9 mouse cellular contexts compared by ENCODE assay signal in the genomic region with DNA sequence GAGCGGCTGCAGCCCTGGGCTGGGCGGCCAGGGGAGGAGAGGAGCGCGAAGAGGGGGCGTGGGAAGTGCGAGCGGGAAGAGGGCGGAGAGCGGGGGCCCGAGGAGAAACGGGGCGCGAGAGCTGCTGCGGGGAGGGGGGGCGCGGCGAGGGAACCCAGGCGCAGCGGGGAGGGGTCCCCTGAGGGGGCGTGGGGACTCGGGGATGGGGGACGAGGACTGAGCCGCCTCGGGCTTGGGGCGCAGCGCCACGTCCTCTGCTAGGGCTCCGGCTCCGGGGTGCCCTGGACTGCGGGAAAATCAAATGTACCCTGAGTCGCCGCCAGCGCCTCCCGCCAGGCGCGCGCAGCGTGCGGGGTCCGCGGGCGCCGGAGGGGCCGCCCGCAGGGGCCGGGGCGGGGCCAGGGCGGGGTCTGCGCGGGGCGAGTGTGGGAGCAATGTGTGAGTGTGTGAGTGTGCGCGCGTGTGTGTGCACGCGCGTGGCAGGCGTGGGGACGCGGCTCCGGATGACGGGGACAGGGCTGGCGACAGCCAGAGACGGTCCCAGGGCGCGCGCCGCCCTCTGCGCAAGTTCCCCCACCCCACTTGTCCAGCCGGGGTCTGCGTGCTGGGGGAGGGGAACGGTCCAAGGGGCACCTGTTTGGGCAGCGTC. TPM values are rescaled to one million over a fixed set of nuclear protein-coding genes. Genes with fewer than 3 reads are reported as not detected.
DNase-seq lines count a peak whose midpoint lies in the region; ATAC-seq and TF ChIP-seq lines count a peak whose summit lies in the region.
"Had no signal": no experiment of that assay in that cellular context is flagged by ENCODE, and none has a peak within 500 bp of the region (broad histone marks: within the 10 kb centered on the region; RNA-seq: fewer than 3 reads in every experiment).

A gene (minus strand): TSS at position 396 of the 649 bp plus-strand sequence.

- H3K9ac ChIP-seq in heart, embryonic 11.5 days (ENCODE audit: low read depth, low read length) = peak within 1 kb of the TSS; percentile 67
- peak within 1 kb of the TSS; percentile 67 for H3K9ac ChIP-seq in ES-Bruce4 (ENCODE audit: low read depth, poor library complexity, severe bottlenecking)
- H3K9ac ChIP-seq in forebrain, embryonic 12.5 days = peak within 1 kb of the TSS; percentile 69
- peak within 1 kb of the TSS; percentile 66 for H3K9ac ChIP-seq in midbrain, embryonic 14.5 days (replicated peaks; ENCODE audit: low read length)

- peaks cover 16% of the 10 kb centered on the region for H3K4me1 ChIP-seq in heart, embryonic 11.5 days (ENCODE audit: control insufficient read depth, insufficient read depth, low read length)
- no peaks in the 10 kb centered on the region for H3K4me1 ChIP-seq in ES-Bruce4 (ENCODE audit: control insufficient read depth, insufficient read depth, low read length)
- peaks cover 38% of the 10 kb centered on the region for H3K4me1 ChIP-seq in forebrain, embryonic 12.5 days
- peaks cover 18% of the 10 kb centered on the region; the same call in 1 of the 2 replicates for H3K4me1 ChIP-seq in midbrain, embryonic 14.5 days (ENCODE audit: control insufficient read depth, insufficient read depth, low read length)

- H3K4me2 ChIP-seq in heart, embryonic 11.5 days = peak within 1 kb of the TSS; percentile 98
- H3K4me2 ChIP-seq in forebrain, embryonic 12.5 days = peak within 1 kb of the TSS; percentile 100
- H3K4me2 ChIP-seq in midbrain, embryonic 14.5 days (ENCODE audit: low read length) = peak within 1 kb of the TSS; percentile 99

- peak; percentile 29; the same call in 1 of the 2 replicates for ATAC-seq in heart, embryonic 11.5 days (replicated peaks; ENCODE audit: insufficient number of reproducible peaks, low FRiP score, low TSS enrichment)
- peak; percentile 64 for ATAC-seq in forebrain, embryonic 12.5 days (ENCODE audit: low FRiP score)
- peak; percentile 58 for ATAC-seq in midbrain, embryonic 14.5 days (ENCODE audit: low FRiP score, low TSS enrichment)
- ATAC-seq in activated CD4-positive, CD25-positive, alpha-beta regulatory T cell, adult 4 months = no peak

- peak within 1 kb of the TSS; percentile 67 for H3K4me3 ChIP-seq in heart, embryonic 11.5 days (ENCODE audit: low read depth, low read length)
- H3K4me3 ChIP-seq in ES-Bruce4 (ENCODE audit: low read depth, low read length) = peak within 1 kb of the TSS; percentile 62
- peak within 1 kb of the TSS; percentile 64 for H3K4me3 ChIP-seq in forebrain, embryonic 12.5 days (replicated peaks)
- H3K4me3 ChIP-seq in midbrain, embryonic 14.5 days (replicated peaks; ENCODE audit: low read depth, low read length) = peak within 1 kb of the TSS; percentile 57

- H3K27ac ChIP-seq in heart, embryonic 11.5 days (ENCODE audit: low read depth, low read length) = peak within 1 kb of the TSS; percentile 5
- H3K27ac ChIP-seq in ES-Bruce4 (ENCODE audit: insufficient read depth, low read length) = no peak within 1 kb of the TSS
- peak within 1 kb of the TSS; percentile 50; the same call in 1 of the 2 replicates for H3K27ac ChIP-seq in forebrain, embryonic 12.5 days
- peak within 1 kb of the TSS; percentile 52 for H3K27ac ChIP-seq in midbrain, embryonic 14.5 days (replicated peaks; ENCODE audit: low read depth, low read length)

- TF ChIP-seq EP300 in ES-Bruce4 (IDR thresholded peaks at IDR 0.05; ENCODE audit: insufficient read depth, low read depth, low read length) = no peak

- H3K27me3 ChIP-seq in heart, embryonic 11.5 days (ENCODE audit: control insufficient read depth, insufficient read depth, low read length) = peaks cover 36% of the 10 kb centered on the region
- H3K27me3 ChIP-seq in ES-Bruce4 (ENCODE audit: control insufficient read depth, insufficient read depth, low read length, poor library complexity, severe bottlenecking) = peaks cover 12% of the 10 kb centered on the region; the same call in 1 of the 2 replicates
- H3K27me3 ChIP-seq in forebrain, embryonic 12.5 days = peaks cover 67% of the 10 kb centered on the region
- H3K27me3 ChIP-seq in midbrain, embryonic 14.5 days (ENCODE audit: control insufficient read depth, insufficient read depth, low read length) = peaks cover 3% of the 10 kb centered on the region; the same call in 1 of the 2 replicates

- no peaks in the 10 kb centered on the region for H3K36me3 ChIP-seq in heart, embryonic 11.5 days (ENCODE audit: control insufficient read depth, insufficient read depth, low read length)
- H3K36me3 ChIP-seq in ES-Bruce4 (ENCODE audit: control insufficient read depth, insufficient read depth, low read length, poor library complexity, severe bottlenecking) = no peaks in the 10 kb centered on the region
- no peaks in the 10 kb centered on the region for H3K36me3 ChIP-seq in forebrain, embryonic 12.5 days (replicated peaks)
- no peaks in the 10 kb centered on the region for H3K36me3 ChIP-seq in midbrain, embryonic 14.5 days (ENCODE audit: control insufficient read depth, insufficient read depth, low read length)

- no peak for TF ChIP-seq CTCF in ES-Bruce4 (IDR thresholded peaks at IDR 0.05; ENCODE audit: low read depth, low read length)

- H3K9me3 ChIP-seq in heart, embryonic 11.5 days (replicated peaks; ENCODE audit: control insufficient read depth, low read length) = no peaks in the 10 kb centered on the region; the same call in 1 of the 2 replicates
- H3K9me3 ChIP-seq in ES-Bruce4 (replicated peaks; ENCODE audit: control insufficient read depth, insufficient read depth, low read length, poor library complexity, severe bottlenecking) = no peaks in the 10 kb centered on the region
- no peaks in the 10 kb centered on the region for H3K9me3 ChIP-seq in forebrain, embryonic 12.5 days
- H3K9me3 ChIP-seq in midbrain, embryonic 14.5 days (ENCODE audit: control insufficient read depth, low read length) = no peaks in the 10 kb centered on the region

- intact Hi-C loops in heart, postnatal 36 days (cut with DNase I) = no loop called here

- no peak for TF ChIP-seq POLR2A in ES-Bruce4 (IDR thresholded peaks at IDR 0.05; ENCODE audit: insufficient read depth, low read length)

- under 1% methylated on average over 58 of the region's 73 CpGs for WGBS in heart, embryonic 11.5 days (ENCODE audit: insufficient replicate concordance)
- 1% methylated on average over 58 of the region's 73 CpGs for WGBS in forebrain, embryonic 12.5 days
- WGBS in midbrain, embryonic 14.5 days = under 1% methylated on average over 63 of the region's 73 CpGs

- DNase-seq in heart, postnatal 36 days = no peak
- DNase-seq in layer of hippocampus, postnatal 36 days = no peak
- peak; percentile 73 for DNase-seq in midbrain, embryonic 14.5 days
- no peak for DNase-seq in thymus, postnatal 25 days

RNA-seq across cellular contexts. Expression of the gene that starts here (rescaled TPM):
- polyA plus RNA-seq in heart, embryonic 11.5 days (2014; fragmentation: Nextera tagmentation; extraction: Ambion mirVana) = 24.0 and 28.8 TPM in 2 replicates
- total RNA-seq in heart, postnatal 36 days (2021) = 1 to 10 TPM; 2.8 to 4.6 TPM
- 1.8 and 4.4 TPM in 2 replicates for polyA plus RNA-seq in ES-Bruce4 (2011; ENCODE audit: insufficient read depth, insufficient read length, low read depth, missing spikeins)
- 9.9 and 10.7 TPM in 2 replicates for polyA plus RNA-seq in forebrain, embryonic 12.5 days (2016; fragmentation: Nextera tagmentation; extraction: Ambion mirVana)
- 10 to 100 TPM; 30.4 to 31.7 TPM for total RNA-seq in layer of hippocampus, postnatal 36 days (2021)
- polyA plus RNA-seq in midbrain, embryonic 14.5 days (2014; fragmentation: Nextera tagmentation; extraction: Ambion mirVana) = 27.6 and 32.6 TPM in 2 replicates
- 1 to 10 TPM; 1.5 to 1.6 TPM for polyA plus RNA-seq in activated CD4-positive, CD25-positive, alpha-beta regulatory T cell, adult 4 months (2017; shearing (Covaris generic))
- total RNA-seq: liver, adult 2 months had no signal
- polyA plus RNA-seq: liver, adult 2 months had no signal

Comparison
In these comparisons a context has a peak if more than half of its experiments do, and no peak if none do; other contexts are left out.
1. RNA of the gene that starts here (total RNA-seq): 30.4 to 31.7 TPM in layer of hippocampus, postnatal 36 days; 2.8 to 4.6 TPM in heart, postnatal 36 days; every median in the first group is over 4 times any median in the second.
2. Peak in every context shown above with its lines, with median percentiles within 50 percentile points of each other: H3K4me2 ChIP-seq, H3K4me3 ChIP-seq and H3K9ac ChIP-seq.